Mouse (Mus musculus) bone marrow macrophage, adult 2 months (primary cell): Measurements from ENCODE around the gene Psmc6.

Experiments used
- CTCF ChIP-seq: IDR thresholded peaks from 2 replicates; pipeline ENCODE4 v1.5.1; 2012; ENCODE audit warnings: low read depth, mild to moderate bottlenecking, low read length, moderate library complexity
- POLR2A ChIP-seq: IDR thresholded peaks from 2 replicates; pipeline ENCODE4 v1.6.1; 2012; ENCODE audit warnings: mild to moderate bottlenecking, low read depth, low read length, borderline replicate concordance

- TF ChIP-seq POLR2A (no peak), CTCF (no peak)
Observed at GRCm38 (mm10) chr14:45329018-45329588, 485 bp upstream of the Psmc6 start.
